Mouse (Mus musculus) kidney, embryonic 14.5 days (tissue): Measurements from ENCODE around the gene Mars. TPM values are rescaled to one million over a fixed set of nuclear protein-coding genes. Genes with fewer than 3 reads are reported as not detected.

Experiments
- ATAC-seq: fragments of 200-750 bp; cut with Nextera tagmentation; 2 replicates; pipeline ENCODE4 v1.8.0; 2017; ENCODE audit warnings: moderate number of reproducible peaks, mild to moderate bottlenecking, moderate TSS enrichment, moderate library complexity; ENCODE audit not compliant: low FRiP score, low TSS enrichment
- H3K27ac ChIP-seq: fragments of 300-500 bp; sonication (generic); 2 replicates; pipeline ENCODE4 v1.5.1; 2014; ENCODE audit warnings: low read depth, mild to moderate bottlenecking, low read length, moderate library complexity, mixed read lengths
- H3K27me3 ChIP-seq: fragments of 300-500 bp; sonication (generic); 2 replicates; pipeline ENCODE4 v1.6.1; 2014; ENCODE audit warnings: mild to moderate bottlenecking, low read length; ENCODE audit not compliant: control insufficient read depth, insufficient read depth
- H3K36me3 ChIP-seq: fragments of 300-500 bp; sonication (generic); 2 replicates; pipeline ENCODE4 v1.6.1; 2014; ENCODE audit warnings: low read length, mixed read lengths; ENCODE audit not compliant: control insufficient read depth, insufficient read depth
- H3K4me1 ChIP-seq: fragments of 300-500 bp; sonication (generic); 2 replicates; pipeline ENCODE4 v1.6.1; 2014; ENCODE audit warnings: low read length, mixed read lengths; ENCODE audit not compliant: control insufficient read depth, insufficient read depth
- H3K4me2 ChIP-seq: fragments of 300-500 bp; sonication (generic); replicated peaks from 2 replicates; pipeline ENCODE4 v1.6.1; 2014; ENCODE audit warnings: low read depth, mild to moderate bottlenecking, low read length
- H3K4me3 ChIP-seq: fragments of 300-500 bp; sonication (generic); 2 replicates; pipeline ENCODE4 v1.5.1; 2014; ENCODE audit warnings: mild to moderate bottlenecking, low read length
- H3K9ac ChIP-seq: fragments of 300-500 bp; sonication (generic); 2 replicates; pipeline ENCODE4 v1.6.1; 2014; ENCODE audit warnings: low read depth, mild to moderate bottlenecking, low read length, moderate library complexity
- H3K9me3 ChIP-seq: fragments of 300-500 bp; sonication (generic); 2 replicates; pipeline ENCODE4 v1.6.1; 2016; ENCODE audit warnings: low read length; ENCODE audit not compliant: control insufficient read depth
- WGBS: fragments of 180-500 bp; shearing (Covaris S2); extraction: QIAGEN DNeasy Blood & Tissue Kit; methylation state at CpG from one replicate; pipeline ENCODE4 v1.1.7; 2014; 5-methylcytosine and 5-hydroxymethylcytosine counted together
- polyA plus RNA-seq: library from polyadenylated mRNA; unstranded; fragments of >200 nt; fragmentation: Nextera tagmentation; extraction: Ambion mirVana; gene quantifications from 2 replicates; pipeline ENCODE4 v1.2.1, GENCODE M21; 2014

Gene Mars
- polyA plus RNA-seq = 93.9 and 146 TPM in 2 replicates

- H3K27ac ChIP-seq = peak within 1 kb of the TSS; percentile 74
- H3K27me3 ChIP-seq = no peaks in the 10 kb centered on the region
- peak within 1 kb of the TSS; percentile 87 for H3K9ac ChIP-seq
- H3K4me2 ChIP-seq = peak within 1 kb of the TSS; percentile 66
- no peaks in the 10 kb centered on the region for H3K9me3 ChIP-seq
- ATAC-seq = peak; percentile 94
- H3K36me3 ChIP-seq = peaks cover 29% of the 10 kb centered on the region
- WGBS = under 1% methylated on average over 65 of the region's 65 CpGs
- peak within 1 kb of the TSS; percentile 83 for H3K4me3 ChIP-seq
- peaks cover 8% of the 10 kb centered on the region for H3K4me1 ChIP-seq
Observed at GRCm38 (mm10) chr10:127311476-127312355, at the start of gene Mars. Gene Mars (minus strand): TSS chr10:127311786.

- 76% methylated on average over 3 of the region's 3 CpGs for WGBS
- no peak for ATAC-seq
- Histone ChIP-seq H3K9ac (no peak overlapping the region), H3K36me3 (no peaks in the 10 kb centered on the region), H3K27me3 (no peaks in the 10 kb centered on the region), H3K27ac (no peak overlapping the region), H3K4me3 (no peak overlapping the region), H3K4me2 (no peak overlapping the region), H3K4me1 (no peaks in the 10 kb centered on the region), H3K9me3 (no peaks in the 10 kb centered on the region)
Observed at GRCm38 (mm10) chr10:127360714-127361113, 49.1 kb upstream of the Mars start.

- no peak for ATAC-seq
- Histone ChIP-seq H3K4me2 (no peak overlapping the region), H3K9me3 (no peaks in the 10 kb centered on the region), H3K9ac (no peak overlapping the region), H3K4me3 (no peak overlapping the region), H3K4me1 (0 out of 2 replicates have a peak, but pooled peaks cover 3% of the 10 kb centered on the region), H3K36me3 (no peaks in the 10 kb centered on the region), H3K27me3 (no peaks in the 10 kb centered on the region), H3K27ac (no peak overlapping the region)
- WGBS = 71% methylated on average over 10 of the region's 10 CpGs
Observed at GRCm38 (mm10) chr10:127355336-127355735, 43.8 kb upstream of the Mars start.

- Histone ChIP-seq H3K27me3 (no peaks in the 10 kb centered on the region), H3K9ac (no peak within 1 kb of the TSS), H3K27ac (no peak within 1 kb of the TSS), H3K4me1 (0 out of 2 replicates have a peak, but pooled peaks cover 3% of the 10 kb centered on the region), H3K4me2 (no peak within 1 kb of the TSS), H3K9me3 (no peaks in the 10 kb centered on the region), H3K36me3 (no peaks in the 10 kb centered on the region), H3K4me3 (no peak within 1 kb of the TSS)
- no peak for ATAC-seq
- WGBS = 86% methylated on average over 18 of the region's 18 CpGs
Observed at GRCm38 (mm10) chr10:127353909-127354895, 42.6 kb upstream of the Mars start, which contains the start of gene Inhbe. Gene Inhbe (minus strand): TSS chr10:127354411.

- 88% methylated on average over 11 of the region's 11 CpGs for WGBS
- ATAC-seq = no peak
- H3K4me2 ChIP-seq = no peak overlapping the region
- H3K4me1 ChIP-seq = 0 out of 2 replicates have a peak, but pooled peaks cover 3% of the 10 kb centered on the region
- no peaks in the 10 kb centered on the region for H3K9me3 ChIP-seq
- H3K27ac ChIP-seq = no peak overlapping the region
- H3K27me3 ChIP-seq = no peaks in the 10 kb centered on the region
- H3K4me3 ChIP-seq = no peak overlapping the region
- H3K36me3 ChIP-seq = no peaks in the 10 kb centered on the region
- H3K9ac ChIP-seq = no peak overlapping the region
Observed at GRCm38 (mm10) chr10:127352766-127353165, 41.2 kb upstream of the Mars start.

- Histone ChIP-seq H3K4me2 (no peak overlapping the region), H3K4me3 (no peak overlapping the region), H3K9me3 (no peaks in the 10 kb centered on the region), H3K9ac (no peak overlapping the region), H3K4me1 (0 out of 2 replicates have a peak, but pooled peaks cover 3% of the 10 kb centered on the region), H3K27me3 (no peaks in the 10 kb centered on the region), H3K36me3 (no peaks in the 10 kb centered on the region), H3K27ac (no peak overlapping the region)
- 78% methylated on average over 9 of the region's 9 CpGs for WGBS
- ATAC-seq = no peak
Observed at GRCm38 (mm10) chr10:127352187-127352586, 40.6 kb upstream of the Mars start.

GRCm38 (mm10) chr10:127351719-127352118, 40.1 kb upstream of the Mars start:
- no peaks in the 10 kb centered on the region for H3K9me3 ChIP-seq
- H3K4me1 ChIP-seq = 0 out of 2 replicates have a peak, but pooled peaks cover 3% of the 10 kb centered on the region
- no peak overlapping the region for H3K4me3 ChIP-seq
- no peak overlapping the region for H3K4me2 ChIP-seq
- H3K9ac ChIP-seq = no peak overlapping the region
- H3K36me3 ChIP-seq = no peaks in the 10 kb centered on the region
- ATAC-seq = no peak
- no peak overlapping the region for H3K27ac ChIP-seq
- WGBS = 70% methylated on average over 8 of the region's 8 CpGs
- H3K27me3 ChIP-seq = no peaks in the 10 kb centered on the region

- Histone ChIP-seq H3K27me3 (no peaks in the 10 kb centered on the region), H3K36me3 (no peaks in the 10 kb centered on the region), H3K4me2 (no peak overlapping the region), H3K4me3 (no peak overlapping the region), H3K9me3 (no peaks in the 10 kb centered on the region), H3K9ac (peak overlapping the region; percentile 35), H3K4me1 (0 out of 2 replicates have a peak, but pooled peaks cover 3% of the 10 kb centered on the region), H3K27ac (no peak overlapping the region)
- ATAC-seq = 0 out of 2 replicates have a peak, but pooled peaks have one; percentile 20
- WGBS = 80% methylated on average over 8 of the region's 8 CpGs
Observed at GRCm38 (mm10) chr10:127351285-127351595, 39.7 kb upstream of the Mars start.
